Mouse (Mus musculus) limb, embryonic 15.5 days (tissue): ENCODE measurements around the gene 0610030E20Rik. TPM values are rescaled to one million over a fixed set of nuclear protein-coding genes. Genes with fewer than 3 reads are reported as not detected.

Experiments used
- ATAC-seq: fragments of 200-750 bp; cut with Nextera tagmentation; 2 replicates; pipeline ENCODE4 v1.8.0; 2017; ENCODE audit warnings: low read depth, moderate TSS enrichment; ENCODE audit not compliant: insufficient number of reproducible peaks, low FRiP score, low TSS enrichment
- H3K27ac ChIP-seq: fragments of 300-500 bp; sonication (generic); 2 replicates; pipeline ENCODE4 v1.5.1; 2015; ENCODE audit warnings: moderate library complexity, mild to moderate bottlenecking, inconsistent platforms
- H3K27me3 ChIP-seq: fragments of 300-500 bp; sonication (generic); 2 replicates; pipeline ENCODE4 v1.6.1; 2015; ENCODE audit warnings: inconsistent platforms
- H3K36me3 ChIP-seq: fragments of 300-500 bp; sonication (generic); 2 replicates; pipeline ENCODE4 v1.6.1; 2015; ENCODE audit warnings: inconsistent platforms
- H3K4me1 ChIP-seq: fragments of 300-500 bp; sonication (generic); 2 replicates; pipeline ENCODE4 v1.6.1; 2015; ENCODE audit warnings: inconsistent platforms
- H3K4me2 ChIP-seq: fragments of 300-500 bp; sonication (generic); 2 replicates; pipeline ENCODE4 v1.6.1; 2015; ENCODE audit warnings: mild to moderate bottlenecking, inconsistent platforms
- H3K4me3 ChIP-seq: fragments of 300-500 bp; sonication (generic); 2 replicates; pipeline ENCODE4 v1.5.1; 2015; ENCODE audit warnings: mild to moderate bottlenecking, inconsistent platforms
- H3K9ac ChIP-seq: fragments of 300-500 bp; sonication (generic); 2 replicates; pipeline ENCODE4 v1.6.1; 2015; ENCODE audit warnings: inconsistent platforms
- H3K9me3 ChIP-seq: fragments of 300-500 bp; sonication (generic); 2 replicates; pipeline ENCODE4 v1.6.1; 2016; ENCODE audit warnings: inconsistent platforms
- WGBS: fragments of 180-500 bp; shearing (Covaris S2); methylation state at CpG from one replicate; pipeline ENCODE4 v1.1.7; 2015; 5-methylcytosine and 5-hydroxymethylcytosine counted together
- polyA plus RNA-seq: library from polyadenylated mRNA; unstranded; fragments of >200 nt; fragmentation: Nextera tagmentation; extraction: Ambion mirVana; gene quantifications from 2 replicates; pipeline ENCODE4 v1.2.1, GENCODE M21; 2015

Gene 0610030E20Rik
- polyA plus RNA-seq, 1 experiment from 2014 or later = 28.7 TPM

DNA sequence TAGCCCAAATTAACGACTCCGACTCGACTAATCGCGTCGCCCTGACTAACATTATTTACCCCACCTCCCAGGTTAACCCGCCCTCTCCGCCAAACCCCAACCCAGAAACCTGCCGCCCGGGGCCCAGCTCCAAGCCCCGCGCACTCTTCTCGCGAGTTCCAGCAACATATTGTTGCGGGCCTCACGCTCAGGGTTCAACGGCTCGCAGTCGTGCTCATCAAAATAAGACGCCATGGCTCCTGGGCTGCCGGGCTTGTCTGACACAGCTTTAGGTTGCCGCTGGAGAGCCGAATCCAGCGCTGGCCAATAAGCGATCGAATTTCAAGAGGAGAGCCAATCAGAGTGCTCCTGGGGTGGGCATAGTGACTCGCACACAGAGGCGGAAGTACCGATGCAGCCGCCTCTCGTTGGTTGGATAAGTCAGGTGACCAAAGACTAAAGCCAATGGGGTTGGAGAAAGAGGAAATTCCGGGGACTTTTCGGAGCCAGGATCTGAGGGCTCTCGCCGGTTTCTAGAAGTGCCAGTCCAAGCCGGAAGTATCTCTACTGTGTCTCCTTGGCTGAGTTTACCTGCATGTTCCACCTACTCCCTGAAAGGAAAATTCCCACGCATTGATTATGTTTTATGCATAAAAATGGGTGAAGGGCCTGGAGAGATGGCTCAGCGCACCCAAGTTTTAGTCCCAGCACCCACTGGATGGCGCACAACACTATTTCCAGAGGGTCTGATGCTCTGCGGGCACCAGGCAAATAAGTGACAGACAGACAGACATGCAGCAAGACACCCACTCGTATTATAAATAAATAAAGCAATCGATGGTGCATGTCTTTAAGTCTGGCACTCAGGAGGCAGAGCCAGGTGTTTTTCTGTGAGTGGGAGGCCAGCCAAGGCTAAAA lies 15.3 kb downstream of the 0610030E20Rik start:
- Histone ChIP-seq H3K36me3 (peaks cover 28% of the 10 kb centered on the region), H3K27ac (peak overlapping the region; percentile 84), H3K9ac (peak overlapping the region; percentile 55), H3K4me3 (peak overlapping the region; percentile 59), H3K27me3 (no peaks in the 10 kb centered on the region), H3K4me1 (peaks cover 27% of the 10 kb centered on the region), H3K4me2 (peak overlapping the region; percentile 72), H3K9me3 (no peaks in the 10 kb centered on the region)
- WGBS = under 1% methylated on average over 42 of the region's 42 CpGs
- ATAC-seq = peak; percentile 97

DNA sequence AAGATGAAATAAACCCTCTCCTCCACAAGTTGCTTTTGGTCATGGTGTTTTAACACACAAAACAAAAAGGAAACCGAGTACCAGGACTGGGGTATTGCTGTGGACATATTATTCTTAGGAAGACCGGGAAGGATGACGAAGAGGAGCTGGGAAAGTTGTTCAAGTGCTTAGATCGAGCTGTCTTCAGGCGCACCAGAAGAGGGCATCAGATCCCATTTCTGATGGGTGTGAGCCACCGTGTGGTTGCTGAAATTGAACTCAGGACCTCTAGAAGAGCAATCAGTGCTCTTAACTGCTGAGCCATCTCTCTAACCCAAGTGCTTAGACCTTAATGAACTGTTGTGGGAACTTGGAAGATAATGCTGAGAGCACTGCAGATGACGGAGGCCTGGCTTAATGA lies 16.9 kb downstream of the 0610030E20Rik start:
- 48% methylated on average over 7 of the region's 7 CpGs for WGBS
- Histone ChIP-seq H3K9ac (no peak overlapping the region), H3K27me3 (no peaks in the 10 kb centered on the region), H3K4me2 (no peak overlapping the region), H3K9me3 (no peaks in the 10 kb centered on the region), H3K4me1 (peaks cover 18% of the 10 kb centered on the region; the same call in 1 of the 2 replicates), H3K36me3 (peaks cover 13% of the 10 kb centered on the region), H3K27ac (no peak overlapping the region), H3K4me3 (no peak overlapping the region)
- ATAC-seq = no peak

DNA sequence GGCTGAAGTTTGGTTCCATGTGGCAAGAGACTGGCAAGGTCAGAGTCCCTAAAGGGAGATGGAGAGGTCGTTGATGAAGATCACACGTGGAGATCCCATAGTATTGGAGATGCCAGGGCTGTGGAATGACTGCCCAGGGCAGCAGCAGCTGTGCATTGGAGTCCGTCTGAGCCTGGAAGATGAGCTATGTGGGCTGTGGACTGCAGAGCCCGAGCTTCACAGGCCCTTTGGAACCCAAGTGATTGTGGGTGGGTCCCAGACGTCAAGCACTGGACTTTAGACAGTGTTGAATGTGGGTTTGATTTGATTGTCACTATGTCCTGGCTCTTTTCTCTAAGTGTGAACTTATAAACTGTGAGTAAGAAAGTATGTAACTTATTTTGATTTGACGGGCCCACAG lies 17.9 kb downstream of the 0610030E20Rik start:
- ATAC-seq = no peak
- no peaks in the 10 kb centered on the region for H3K9me3 ChIP-seq
- no peak overlapping the region for H3K27ac ChIP-seq
- peaks cover 7% of the 10 kb centered on the region; the same call in 1 of the 2 replicates for H3K36me3 ChIP-seq
- H3K4me2 ChIP-seq = no peak overlapping the region
- 66% methylated on average over 6 of the region's 6 CpGs for WGBS
- no peak overlapping the region for H3K4me3 ChIP-seq
- peaks cover 18% of the 10 kb centered on the region; the same call in 1 of the 2 replicates for H3K4me1 ChIP-seq
- H3K27me3 ChIP-seq = no peaks in the 10 kb centered on the region
- H3K9ac ChIP-seq = no peak overlapping the region

DNA sequence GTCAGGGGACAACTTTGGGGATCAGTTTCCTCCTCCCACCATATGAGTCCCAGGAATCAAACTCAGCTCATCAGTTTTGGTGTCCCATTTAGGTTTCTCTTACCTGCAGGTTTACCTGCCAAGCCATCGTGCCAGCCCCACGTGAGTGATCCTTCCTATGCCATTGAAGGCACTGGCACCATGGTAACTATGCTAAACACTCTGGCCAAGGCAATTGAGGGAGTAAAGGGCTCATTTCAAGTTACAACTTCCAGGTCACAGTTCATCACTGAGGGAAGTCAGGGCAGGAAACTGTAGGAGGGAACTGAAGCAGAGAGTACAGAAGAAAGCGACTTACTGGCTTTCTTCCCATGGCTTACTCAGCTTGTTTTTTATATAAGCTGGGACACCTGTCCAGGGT lies 19.2 kb downstream of the 0610030E20Rik start:
- H3K9ac ChIP-seq = no peak overlapping the region
- no peak overlapping the region for H3K27ac ChIP-seq
- no peaks in the 10 kb centered on the region for H3K27me3 ChIP-seq
- peaks cover 15% of the 10 kb centered on the region; the same call in 1 of the 2 replicates for H3K4me1 ChIP-seq
- H3K4me3 ChIP-seq = no peak overlapping the region
- no peak for ATAC-seq
- WGBS = 73% methylated on average over 3 of the region's 3 CpGs
- no peak overlapping the region for H3K4me2 ChIP-seq
- H3K36me3 ChIP-seq = no peaks in the 10 kb centered on the region
- H3K9me3 ChIP-seq = no peaks in the 10 kb centered on the region

DNA sequence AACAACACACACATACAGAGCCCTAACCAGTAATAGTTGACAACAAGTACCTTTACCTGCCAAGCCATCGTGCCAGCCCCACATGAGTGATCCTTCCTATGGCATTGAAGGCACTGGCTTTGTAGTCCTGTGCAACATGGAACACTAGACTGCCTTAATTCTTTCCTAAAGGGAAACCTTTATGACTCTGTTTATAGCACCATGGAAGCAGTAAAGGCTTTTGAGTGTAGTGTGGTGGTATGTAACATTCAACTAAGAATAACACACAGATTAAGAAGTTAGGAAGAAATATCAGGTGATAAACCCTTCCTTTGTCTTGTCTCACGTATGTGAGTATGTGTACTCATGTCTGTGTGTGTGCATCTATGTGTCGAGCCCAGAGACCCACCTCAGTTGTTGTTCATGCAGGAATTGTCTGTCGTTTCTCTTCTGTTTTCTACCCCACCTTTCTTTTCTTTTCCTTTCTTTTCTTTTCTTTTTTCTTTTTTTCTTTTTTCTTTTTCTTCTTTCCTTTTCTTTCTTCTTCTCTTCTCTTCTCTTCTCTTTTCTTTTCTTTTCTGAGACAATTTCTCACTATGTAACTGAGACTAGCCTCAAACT lies 19.8 kb downstream of the 0610030E20Rik start, which contains the start of gene Rnf181:
Rnf181 (minus strand) TSS at position 113 of the 600 bp plus-strand sequence.
- Histone ChIP-seq H3K4me2 (no peak within 1 kb of the TSS), H3K9ac (no peak within 1 kb of the TSS), H3K36me3 (no peaks in the 10 kb centered on the region), H3K4me3 (no peak within 1 kb of the TSS), H3K9me3 (no peaks in the 10 kb centered on the region), H3K27me3 (no peaks in the 10 kb centered on the region), H3K4me1 (peaks cover 13% of the 10 kb centered on the region; the same call in 1 of the 2 replicates), H3K27ac (no peak within 1 kb of the TSS)
- WGBS = 70% methylated on average over 4 of the region's 4 CpGs
- no peak for ATAC-seq

DNA sequence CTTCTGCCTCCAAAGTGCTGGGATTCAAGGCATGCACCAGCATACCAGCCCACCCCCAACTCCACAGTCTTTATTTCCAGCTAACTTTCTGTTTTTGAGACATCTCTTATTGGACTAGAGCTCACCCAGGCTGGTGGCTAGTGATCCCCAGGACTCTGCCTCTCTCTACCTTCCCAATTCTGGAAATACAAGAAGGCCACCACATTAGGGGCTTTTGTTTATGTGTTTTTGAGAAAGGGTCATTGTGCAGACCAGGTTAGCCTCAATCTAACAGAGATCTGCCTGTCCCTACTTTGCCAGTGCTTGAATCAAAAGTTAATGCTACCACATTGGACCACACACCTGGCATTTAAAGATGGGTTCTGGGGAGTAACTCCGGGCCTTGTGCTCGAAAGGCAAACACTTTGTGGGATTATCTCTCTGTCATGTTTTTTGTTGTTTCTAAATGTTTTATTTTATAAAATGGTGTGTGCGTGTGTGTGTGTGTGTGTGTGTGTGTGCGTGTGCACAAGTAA lies 20.4 kb downstream of the 0610030E20Rik start:
- Histone ChIP-seq H3K4me2 (no peak overlapping the region), H3K27ac (no peak overlapping the region), H3K4me1 (peaks cover 13% of the 10 kb centered on the region; the same call in 1 of the 2 replicates), H3K27me3 (no peaks in the 10 kb centered on the region), H3K9ac (no peak overlapping the region), H3K9me3 (no peaks in the 10 kb centered on the region), H3K36me3 (no peaks in the 10 kb centered on the region), H3K4me3 (no peak overlapping the region)
- no peak for ATAC-seq
- 73% methylated on average over 4 of the region's 4 CpGs for WGBS

DNA sequence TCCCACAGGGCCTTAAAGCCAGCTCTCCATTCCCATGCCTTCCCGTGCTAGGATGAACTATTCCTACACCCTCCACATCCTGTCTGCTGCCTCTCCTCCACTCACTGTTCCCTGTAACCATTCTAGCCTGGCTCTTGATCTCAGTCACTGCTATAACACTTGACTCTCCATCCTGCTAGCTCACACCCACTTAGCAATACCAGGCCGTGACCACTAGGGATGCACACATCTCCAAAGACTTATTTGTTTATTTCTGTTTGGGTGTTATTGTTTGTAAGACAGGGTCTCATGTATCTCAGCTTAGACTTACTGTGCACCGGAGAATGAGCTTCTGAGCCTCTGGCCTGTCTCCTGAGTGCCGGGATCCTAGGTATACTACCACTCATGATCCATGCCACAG lies 22.4 kb downstream of the 0610030E20Rik start:
- no peak overlapping the region for H3K9ac ChIP-seq
- no peak overlapping the region for H3K4me3 ChIP-seq
- H3K27ac ChIP-seq = no peak overlapping the region
- ATAC-seq = no peak
- H3K36me3 ChIP-seq = no peaks in the 10 kb centered on the region
- no peaks in the 10 kb centered on the region for H3K9me3 ChIP-seq
- 74% methylated on average over 4 of the region's 4 CpGs for WGBS
- H3K4me1 ChIP-seq = peaks cover 11% of the 10 kb centered on the region; the same call in 1 of the 2 replicates
- H3K27me3 ChIP-seq = no peaks in the 10 kb centered on the region
- H3K4me2 ChIP-seq = no peak overlapping the region

DNA sequence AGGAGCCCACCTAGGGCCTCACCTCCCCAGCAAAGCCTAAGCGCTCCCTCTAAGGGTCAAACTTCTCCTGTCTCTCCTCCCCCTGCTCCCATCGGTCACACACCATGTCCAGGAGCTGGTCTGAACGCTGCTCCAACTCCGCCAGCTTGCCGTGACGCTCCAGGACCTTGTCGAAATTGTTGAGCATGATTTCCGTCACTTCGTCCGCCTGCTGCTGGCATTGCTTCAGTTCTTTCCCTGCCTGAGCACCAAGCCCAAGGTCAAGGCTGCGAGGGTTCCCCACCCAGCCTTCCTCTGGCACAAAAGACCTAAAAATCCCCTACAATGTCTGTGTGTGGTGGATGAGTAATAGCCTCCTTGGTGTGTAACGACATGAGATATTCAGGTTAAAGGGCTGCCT lies 23.0 kb downstream of the 0610030E20Rik start:
- WGBS = 74% methylated on average over 12 of the region's 12 CpGs
- Histone ChIP-seq H3K9ac (no peak overlapping the region), H3K36me3 (no peaks in the 10 kb centered on the region), H3K27ac (no peak overlapping the region), H3K9me3 (no peaks in the 10 kb centered on the region), H3K4me1 (peaks cover 11% of the 10 kb centered on the region; the same call in 1 of the 2 replicates), H3K4me2 (no peak overlapping the region), H3K27me3 (no peaks in the 10 kb centered on the region), H3K4me3 (no peak overlapping the region)
- ATAC-seq = no peak

DNA sequence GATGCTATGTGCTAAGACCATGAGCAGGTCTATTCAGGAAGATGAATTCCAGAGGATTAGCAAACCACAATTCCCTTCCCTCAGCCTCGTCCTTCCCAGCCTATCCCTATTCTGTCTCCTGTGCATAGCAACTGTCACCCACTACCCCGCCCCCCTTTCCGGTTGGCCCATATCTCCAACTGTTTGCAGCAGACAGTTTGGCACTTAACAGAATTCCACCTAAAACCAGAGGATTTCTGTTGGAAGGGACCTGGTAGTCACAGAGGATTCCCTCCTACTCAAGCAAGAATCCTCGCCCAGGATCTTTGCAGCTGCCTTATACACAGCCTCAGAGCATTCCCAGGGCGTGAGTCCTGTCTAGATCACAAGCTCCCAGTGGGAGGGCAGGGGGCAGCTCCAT lies 24.0 kb downstream of the 0610030E20Rik start:
- no peak overlapping the region for H3K27ac ChIP-seq
- no peaks in the 10 kb centered on the region for H3K36me3 ChIP-seq
- no peaks in the 10 kb centered on the region for H3K27me3 ChIP-seq
- H3K4me1 ChIP-seq = peaks cover 11% of the 10 kb centered on the region; the same call in 1 of the 2 replicates
- 48% methylated on average over 5 of the region's 5 CpGs for whole genome bisulfite sequencing
- no peak overlapping the region for H3K4me2 ChIP-seq
- H3K9ac ChIP-seq = no peak overlapping the region
- no peak for ATAC-seq
- H3K4me3 ChIP-seq = no peak overlapping the region
- no peaks in the 10 kb centered on the region for H3K9me3 ChIP-seq

DNA sequence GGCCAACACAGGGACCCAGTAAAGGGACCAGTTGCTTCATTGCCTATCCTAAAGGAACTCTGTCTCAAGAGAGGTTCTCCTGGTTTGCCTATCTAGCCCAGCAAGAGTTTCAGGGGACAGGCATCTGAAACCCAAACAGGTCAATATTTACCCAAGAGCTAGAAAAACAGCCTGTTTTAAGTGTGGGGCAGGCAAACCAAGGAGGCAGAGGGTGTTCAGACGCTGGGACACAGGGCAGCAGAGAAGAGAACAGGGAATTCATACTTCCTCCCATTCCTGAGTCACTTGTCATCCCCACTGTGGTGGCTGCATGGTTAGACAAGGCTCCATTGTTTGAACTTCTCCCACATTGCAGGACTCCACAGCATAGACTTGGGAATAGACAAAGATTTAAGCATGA lies 24.5 kb downstream of the 0610030E20Rik start:
- no peaks in the 10 kb centered on the region for H3K27me3 ChIP-seq
- no peaks in the 10 kb centered on the region for H3K9me3 ChIP-seq
- no peak overlapping the region for H3K4me3 ChIP-seq
- no peak overlapping the region for H3K9ac ChIP-seq
- H3K27ac ChIP-seq = no peak overlapping the region
- 33% methylated on average over 1 of the region's 1 CpGs for WGBS
- H3K4me1 ChIP-seq = peaks cover 11% of the 10 kb centered on the region; the same call in 1 of the 2 replicates
- no peaks in the 10 kb centered on the region for H3K36me3 ChIP-seq
- ATAC-seq = no peak
- no peak overlapping the region for H3K4me2 ChIP-seq

DNA sequence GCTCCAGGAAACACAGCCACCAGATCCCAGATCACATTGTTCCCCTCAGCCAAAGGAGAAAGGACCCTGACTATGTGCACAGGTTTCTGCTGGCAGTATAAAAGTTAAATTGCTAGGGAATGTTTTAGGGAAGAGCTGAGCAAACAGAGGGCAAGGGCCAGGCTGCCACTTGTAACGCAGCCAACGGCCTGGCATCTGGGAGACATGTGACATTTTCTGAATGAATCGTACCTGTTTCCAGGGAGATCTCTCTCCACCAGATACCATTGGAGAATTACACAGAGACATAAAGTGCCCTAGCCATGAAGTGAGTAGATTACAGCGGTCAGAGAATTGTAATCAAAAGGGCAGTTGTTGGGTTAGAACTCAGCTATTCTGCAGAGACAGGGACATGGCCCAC lies 26.1 kb downstream of the 0610030E20Rik start:
- Histone ChIP-seq H3K9ac (no peak overlapping the region), H3K4me3 (no peak overlapping the region), H3K4me1 (peaks cover 11% of the 10 kb centered on the region; the same call in 1 of the 2 replicates), H3K36me3 (no peaks in the 10 kb centered on the region), H3K27me3 (no peaks in the 10 kb centered on the region), H3K27ac (no peak overlapping the region), H3K4me2 (no peak overlapping the region), H3K9me3 (no peaks in the 10 kb centered on the region)
- no peak for ATAC-seq
- WGBS = 80% methylated on average over 4 of the region's 4 CpGs

DNA sequence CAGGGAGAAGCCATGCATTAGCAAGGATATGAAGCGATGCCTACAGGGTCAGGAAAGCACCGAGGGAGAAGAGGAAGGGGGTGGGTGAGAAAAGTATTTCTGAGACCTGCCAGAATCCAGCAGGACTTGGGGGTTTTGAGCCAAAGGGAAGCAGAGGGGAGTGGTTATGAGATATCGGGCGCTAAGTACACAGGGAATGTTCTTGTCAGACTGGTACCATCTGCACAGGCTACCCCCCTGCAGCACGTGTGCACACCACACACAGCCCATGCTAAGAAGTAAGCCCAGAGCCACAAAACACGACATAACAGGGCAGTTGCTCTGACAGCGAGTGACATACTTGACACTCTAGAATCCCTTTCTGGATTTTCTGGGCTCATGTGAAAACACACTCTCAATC lies 27.1 kb downstream of the 0610030E20Rik start:
- WGBS = 57% methylated on average over 7 of the region's 7 CpGs
- H3K4me2 ChIP-seq = no peak overlapping the region
- H3K27ac ChIP-seq = no peak overlapping the region
- no peaks in the 10 kb centered on the region for H3K27me3 ChIP-seq
- no peaks in the 10 kb centered on the region for H3K9me3 ChIP-seq
- ATAC-seq = no peak
- H3K4me1 ChIP-seq = peaks cover 11% of the 10 kb centered on the region; the same call in 1 of the 2 replicates
- no peaks in the 10 kb centered on the region for H3K36me3 ChIP-seq
- H3K9ac ChIP-seq = no peak overlapping the region
- no peak overlapping the region for H3K4me3 ChIP-seq
